Mouse (Mus musculus): ENCODE measurements around the gene Lrrc3c.

Gene Lrrc3c

DNA sequence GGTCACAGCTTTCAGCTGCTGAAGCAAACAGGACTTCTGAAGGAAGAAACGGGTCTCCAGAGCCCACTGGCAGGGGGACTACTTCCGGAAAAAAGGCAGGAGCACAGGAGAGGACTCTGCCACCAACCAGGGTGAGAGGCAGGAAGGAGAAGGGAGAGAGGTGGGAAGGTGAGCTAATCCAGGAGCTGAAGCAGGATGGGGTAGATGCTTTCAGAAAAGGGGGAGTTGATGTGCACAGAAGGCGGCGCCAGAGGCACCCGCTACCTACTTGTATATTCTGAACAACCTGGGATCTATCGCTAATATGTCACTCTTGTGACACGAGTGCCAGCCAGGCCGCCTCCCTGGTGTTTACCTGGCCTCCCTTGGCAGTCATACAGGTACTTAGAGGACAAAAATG is at the start of gene Lrrc3c:
TSS of gene Lrrc3c (plus strand) at position 301 of the 400 bp plus-strand sequence.
- DNase-seq (ENCODE audit: inconsistent ontology term) = no peak

DNA sequence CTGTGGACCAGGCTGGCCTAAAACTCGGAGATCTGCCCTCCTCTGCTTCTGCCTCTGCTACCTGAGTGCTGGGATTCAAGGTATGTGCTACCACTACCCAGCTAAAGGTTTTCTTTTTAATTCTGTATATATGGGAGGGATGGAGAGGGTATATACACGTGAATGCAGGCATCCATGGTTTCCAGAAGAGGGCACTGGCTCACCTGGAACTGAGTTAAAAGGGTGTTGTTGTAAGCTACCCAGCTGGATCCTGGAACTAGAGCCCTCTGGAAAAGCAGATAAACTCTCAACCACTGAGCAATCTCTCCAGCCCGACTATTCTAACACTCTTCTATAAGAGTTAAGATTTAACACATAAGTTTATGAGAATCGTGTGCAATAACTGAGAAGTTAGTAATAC is 48.7 kb upstream of the Lrrc3c start:
- DNase-seq (ENCODE audit: inconsistent ontology term) = no peak

DNA sequence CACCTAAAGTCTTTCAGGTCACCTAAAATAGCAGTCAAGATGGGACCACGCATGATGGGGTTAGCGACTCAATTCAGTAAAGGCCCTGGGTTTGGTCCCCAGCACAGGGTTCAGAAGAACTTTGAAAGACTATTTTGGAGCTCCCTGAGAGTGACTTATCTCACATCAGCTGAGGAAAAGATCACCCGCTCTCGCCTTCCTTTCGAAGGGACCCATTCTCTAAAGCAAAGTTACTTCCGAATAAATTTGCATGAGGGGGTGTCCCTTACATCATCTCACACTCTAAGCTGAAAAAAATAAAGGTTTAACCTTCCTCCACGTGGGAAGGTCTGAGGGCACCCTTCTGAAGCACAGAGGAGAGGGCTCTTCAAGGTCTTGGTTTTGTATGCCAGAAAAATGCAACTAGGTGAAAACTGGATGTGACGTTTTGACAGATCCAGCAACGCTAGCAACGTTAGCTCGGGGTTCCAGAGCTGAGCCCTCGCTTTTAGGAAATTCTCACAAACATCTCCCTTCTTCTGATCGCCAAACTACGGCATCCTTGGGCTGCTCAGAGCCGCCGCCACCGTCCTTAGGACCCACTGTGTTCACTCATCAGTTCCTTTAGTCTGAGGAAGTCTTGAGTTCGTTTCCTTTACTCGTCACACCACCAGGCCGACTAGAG is 47.6 kb upstream of the Lrrc3c start:
- DNase-seq (ENCODE audit: inconsistent ontology term) = no peak

DNA sequence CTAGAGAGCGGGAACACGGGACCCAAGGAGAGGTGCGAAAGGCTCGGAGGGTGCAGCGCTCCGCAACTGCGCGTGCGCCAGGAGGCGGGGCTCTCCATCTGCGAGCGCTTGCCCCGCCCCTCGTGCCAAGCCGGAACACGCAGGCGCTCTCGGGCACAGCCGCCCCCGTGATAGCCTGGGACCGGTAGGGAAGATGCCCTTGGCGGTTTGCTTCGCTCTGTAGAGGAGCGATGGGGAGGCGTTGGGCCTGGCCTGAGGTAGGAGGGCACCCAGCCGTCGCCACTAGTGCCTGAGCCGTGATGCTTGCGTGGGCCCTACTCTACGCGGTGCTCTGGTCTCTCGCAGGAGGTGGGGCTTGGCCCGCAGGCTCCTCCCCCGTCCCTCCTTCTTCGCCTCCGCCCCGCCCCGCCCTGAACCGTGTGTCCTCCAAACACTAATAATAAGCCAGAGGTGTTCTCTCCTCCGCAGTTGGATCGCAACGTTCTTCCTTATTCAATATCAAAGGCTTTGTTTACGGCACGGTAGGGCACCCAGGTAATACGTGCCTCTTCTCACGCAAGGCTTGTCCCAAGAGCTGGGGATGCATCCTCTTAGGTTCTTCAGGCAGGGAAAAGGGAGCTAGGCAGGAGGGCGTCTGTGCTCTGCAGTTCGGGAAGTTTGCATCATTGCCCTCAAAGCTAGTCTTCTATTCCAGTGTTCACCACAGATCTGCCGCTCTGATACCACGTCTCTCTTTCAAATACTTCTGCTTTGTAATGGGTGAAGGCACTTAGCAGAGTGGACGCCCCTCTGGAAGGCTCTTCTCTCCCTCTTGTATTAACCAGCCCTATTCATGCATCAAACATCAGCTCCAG is 46.9 kb upstream of the Lrrc3c start, which contains the start of gene Zpbp2:
TSS of gene Zpbp2 (plus strand) at position 123 of the 854 bp plus-strand sequence.
- peak; percentile 95 for DNase-seq (ENCODE audit: inconsistent ontology term)

DNA sequence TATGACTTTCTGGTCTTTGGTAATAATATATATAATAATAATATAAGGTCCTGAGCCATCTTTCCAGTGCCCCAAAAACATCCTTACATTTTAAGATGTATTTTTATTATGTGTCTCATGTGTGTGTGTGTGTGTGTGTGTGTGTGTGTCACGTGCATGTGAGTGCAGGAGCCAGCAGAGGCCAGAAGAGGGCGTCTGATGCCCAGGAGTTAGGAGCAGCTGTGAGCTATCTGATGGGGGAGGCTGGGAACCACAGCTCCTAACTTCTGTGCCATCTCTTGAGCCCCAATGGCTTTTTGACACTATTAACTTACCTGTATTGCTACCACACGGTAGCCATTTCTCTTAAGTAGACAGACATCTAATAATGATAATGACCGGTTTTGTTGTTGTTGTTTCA is 44.1 kb upstream of the Lrrc3c start:
- DNase-seq (ENCODE audit: inconsistent ontology term) = no peak

DNA sequence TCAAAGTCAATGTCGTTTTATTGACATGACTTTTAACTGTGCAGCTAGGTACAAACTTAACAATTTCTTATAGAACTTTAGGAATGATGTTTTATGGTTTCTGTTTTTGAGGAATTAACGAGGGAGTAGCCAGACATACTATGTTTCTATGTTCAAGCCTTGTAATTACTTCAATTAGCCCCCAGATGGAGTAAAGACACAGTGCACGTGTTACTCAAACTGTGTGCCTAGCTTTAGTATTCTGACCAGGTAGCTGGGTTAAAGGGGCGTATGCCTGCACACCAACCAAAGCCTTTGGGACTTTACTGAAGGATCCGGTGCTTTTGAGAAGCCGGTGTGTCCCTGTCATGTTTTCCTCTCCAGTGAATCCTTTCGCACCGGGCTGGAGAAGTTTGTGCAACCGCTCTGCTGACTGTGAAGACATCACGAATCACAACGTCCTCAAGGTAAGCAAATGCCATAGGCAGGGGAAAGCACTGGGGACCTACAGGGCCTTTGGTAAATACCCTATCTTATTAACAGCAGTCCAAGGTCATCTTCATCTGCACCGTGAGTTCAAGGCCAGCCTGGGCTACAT is 42.9 kb upstream of the Lrrc3c start:
- no peak for DNase-seq (ENCODE audit: inconsistent ontology term)

DNA sequence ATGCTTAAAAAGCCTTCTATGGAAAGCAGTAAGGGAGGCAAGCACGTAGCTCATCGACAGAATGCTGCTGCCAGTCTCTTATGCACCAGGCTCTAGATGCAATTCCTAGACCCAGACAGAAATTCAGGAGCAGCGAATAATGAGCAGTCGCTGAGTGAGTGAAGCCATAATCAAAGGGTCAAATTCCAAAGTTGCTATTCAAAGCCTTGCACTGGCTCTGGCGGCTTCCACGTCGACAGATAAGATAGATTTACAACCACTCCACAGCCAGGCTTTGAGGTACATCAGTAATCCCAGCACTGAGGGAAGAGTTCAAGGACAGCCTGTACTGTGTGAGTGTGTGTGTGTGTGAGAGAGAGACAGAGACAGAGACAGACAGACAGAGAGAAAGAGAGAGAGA is 37.1 kb upstream of the Lrrc3c start:
- no peak for DNase-seq (ENCODE audit: inconsistent ontology term)

DNA sequence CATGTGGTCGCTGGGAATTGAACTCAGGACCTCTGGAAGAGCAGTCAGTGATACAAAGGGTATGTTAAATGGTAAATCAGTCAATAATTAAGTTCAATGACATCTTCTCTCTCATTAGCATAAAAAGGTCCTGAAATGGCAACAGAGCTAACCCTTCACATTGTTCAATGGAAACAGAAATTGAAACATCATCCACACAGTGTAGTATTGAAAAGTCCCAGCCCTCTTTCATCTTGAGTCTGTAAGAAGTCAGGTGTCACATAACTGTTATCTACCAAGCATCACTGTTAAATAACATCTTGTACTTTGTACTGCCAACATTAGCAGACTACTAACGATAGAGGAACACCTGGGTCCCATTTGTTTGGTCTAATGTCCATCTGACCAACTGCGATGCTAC is 35.1 kb upstream of the Lrrc3c start:
- no peak for DNase-seq (ENCODE audit: inconsistent ontology term)

DNA sequence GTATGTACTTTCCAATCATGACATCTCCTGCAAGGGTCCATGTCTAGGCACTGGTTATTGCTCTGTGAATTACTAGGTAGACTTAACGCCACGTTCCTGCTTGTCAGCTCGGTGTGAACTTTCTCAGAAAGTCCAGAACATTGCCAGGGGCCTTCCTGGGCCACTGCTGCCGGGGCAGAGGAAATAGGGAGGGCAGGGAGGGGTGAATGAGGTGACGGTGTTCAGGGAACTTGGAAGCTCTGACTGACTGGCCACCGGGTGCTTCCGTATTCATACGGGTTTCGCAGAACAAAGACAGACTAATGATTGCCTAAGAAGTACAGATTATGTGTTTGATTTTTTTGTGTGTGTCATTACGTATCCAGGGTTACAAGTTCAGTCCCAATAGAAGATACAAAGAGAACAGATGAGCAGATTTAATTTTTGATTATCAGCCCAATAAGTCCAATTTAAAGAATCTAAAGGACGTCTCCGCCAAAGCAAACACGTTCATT is 34.1 kb upstream of the Lrrc3c start:
- no peak for DNase-seq (ENCODE audit: inconsistent ontology term)

DNA sequence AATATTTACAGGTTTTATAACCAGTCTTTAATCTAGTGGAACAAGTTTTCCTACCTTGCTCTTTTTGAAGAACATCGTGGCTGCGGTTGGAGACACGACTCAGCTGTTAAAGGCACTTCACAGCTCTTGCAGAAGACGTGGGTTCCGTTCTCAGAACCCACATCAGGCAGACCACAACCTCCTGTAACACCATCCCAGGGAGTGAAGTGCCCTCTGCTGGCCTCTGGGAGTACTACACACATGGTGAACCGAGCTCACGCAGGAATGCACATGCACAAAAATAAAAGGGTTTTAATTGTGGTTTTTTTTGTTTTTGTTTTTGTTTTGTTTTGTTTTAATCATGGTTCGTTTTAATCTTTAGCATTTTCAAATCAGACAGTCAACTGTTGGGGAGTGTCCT is 29.8 kb upstream of the Lrrc3c start:
- DNase-seq (ENCODE audit: inconsistent ontology term) = no peak

DNA sequence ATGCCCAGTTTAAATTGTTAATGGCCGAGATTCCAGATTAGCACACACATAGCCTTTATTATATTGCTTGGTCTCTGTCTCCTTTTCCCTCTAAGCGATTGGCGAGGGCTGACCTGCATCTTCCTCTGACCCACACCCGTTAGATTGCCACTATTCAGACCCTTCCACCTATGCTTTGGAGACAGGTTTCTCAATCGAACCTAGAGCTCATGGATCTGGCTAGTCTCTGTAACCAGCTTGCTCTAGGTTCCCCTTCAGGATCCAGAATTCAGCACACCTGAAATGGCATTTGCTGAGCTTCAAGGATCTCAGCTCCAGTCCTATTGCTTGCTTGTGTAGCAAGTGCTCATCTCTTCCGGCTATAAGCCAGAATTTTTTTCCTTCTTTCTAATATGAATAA is 28.6 kb upstream of the Lrrc3c start:
- DNase-seq (ENCODE audit: inconsistent ontology term) = no peak

DNA sequence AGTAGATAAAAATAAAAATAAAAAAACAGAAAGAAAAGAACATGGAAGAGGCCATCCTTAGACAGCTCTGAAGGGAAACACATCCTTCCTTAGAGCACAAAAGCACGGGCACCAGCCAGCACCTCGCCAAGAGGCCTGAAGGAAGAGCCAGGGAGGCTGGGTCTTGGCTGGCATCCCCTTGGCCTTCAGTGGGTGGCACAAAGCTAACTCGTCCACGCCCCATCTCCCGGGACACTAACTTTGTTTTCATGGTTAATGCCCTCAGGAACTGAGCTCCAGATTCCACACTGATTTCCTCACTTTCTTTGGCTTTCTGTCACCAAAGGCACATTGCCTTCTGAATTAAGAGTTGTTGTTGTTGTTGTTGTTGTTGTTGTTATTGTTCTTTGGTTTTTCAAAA is 20.3 kb upstream of the Lrrc3c start:
- peak; percentile 26 for DNase-seq (ENCODE audit: inconsistent ontology term)

DNA sequence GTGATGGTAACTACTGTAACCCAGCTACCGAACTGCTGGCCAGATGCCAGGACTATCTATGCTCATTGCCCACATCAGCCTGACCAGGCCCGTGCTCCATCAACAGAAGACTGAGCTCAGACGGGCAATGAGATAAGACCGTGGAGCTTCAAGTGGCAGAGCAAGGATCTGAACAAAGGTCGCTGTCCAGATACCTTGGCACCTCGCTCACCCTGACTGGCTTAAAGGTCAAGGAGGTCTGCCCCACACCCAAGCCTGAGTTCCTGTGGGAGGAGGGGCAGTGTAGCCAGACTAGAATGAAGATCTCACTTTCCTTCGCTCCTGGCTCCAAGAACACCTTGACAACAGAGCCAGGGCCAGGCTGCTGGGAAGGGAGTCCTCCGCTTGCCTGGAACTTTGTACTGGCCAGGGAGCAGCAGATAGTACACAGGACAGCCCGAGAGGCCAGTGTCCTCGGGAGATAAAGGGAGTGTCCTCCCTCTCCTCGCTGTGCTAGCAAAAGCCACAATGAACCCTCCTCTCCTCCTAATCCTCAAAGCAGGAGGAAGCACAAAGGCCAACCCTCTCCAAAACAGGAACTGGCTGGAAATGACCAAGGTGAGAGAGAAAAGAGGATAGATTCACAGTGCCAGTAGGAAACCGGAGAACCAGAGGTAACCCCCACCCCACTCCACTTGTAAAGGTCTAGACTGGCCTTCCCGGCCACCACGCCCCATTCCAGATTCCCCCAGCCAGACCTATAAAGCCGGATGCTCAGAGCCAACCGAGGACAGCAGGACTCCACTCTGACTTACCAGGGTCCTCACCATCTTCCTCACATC is 17.6 kb upstream of the Lrrc3c start:
- DNase-seq (ENCODE audit: inconsistent ontology term) = no peak

DNA sequence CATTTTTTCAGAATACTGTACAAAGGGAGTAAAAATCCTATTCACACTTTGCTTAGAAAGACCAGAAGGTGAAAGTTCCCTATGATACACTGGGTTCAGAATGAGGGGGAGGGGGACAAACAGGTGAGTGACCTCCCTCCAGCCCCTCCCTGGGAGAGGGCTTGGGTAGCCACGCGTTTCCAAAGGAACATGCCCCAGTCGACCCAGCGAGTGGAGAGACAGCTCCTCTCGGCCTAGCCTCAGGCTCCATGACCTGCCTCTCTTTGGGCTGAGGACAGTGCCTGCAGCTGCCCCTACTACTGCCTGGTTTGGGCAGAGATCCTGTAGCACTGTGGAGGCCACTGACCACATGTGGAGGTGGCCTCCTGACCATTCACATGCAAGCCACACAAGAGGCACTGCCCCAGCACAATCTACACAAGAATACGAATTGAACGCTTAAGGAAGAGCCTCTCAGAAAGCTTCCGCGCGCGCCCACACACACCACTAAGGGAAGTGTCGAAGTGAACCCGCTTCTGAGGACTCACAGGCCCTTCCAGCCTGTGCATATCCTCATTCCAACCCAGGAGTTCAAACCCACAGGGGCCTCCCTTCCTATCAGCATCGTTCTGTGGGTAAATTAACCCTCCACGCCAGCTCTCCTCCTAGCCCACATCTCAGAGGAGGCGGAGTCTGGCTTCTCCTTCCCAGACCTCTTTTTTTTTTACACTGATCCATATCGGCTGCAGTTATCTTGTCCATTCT is 16.6 kb upstream of the Lrrc3c start:
- DNase-seq (ENCODE audit: inconsistent ontology term) = no peak

DNA sequence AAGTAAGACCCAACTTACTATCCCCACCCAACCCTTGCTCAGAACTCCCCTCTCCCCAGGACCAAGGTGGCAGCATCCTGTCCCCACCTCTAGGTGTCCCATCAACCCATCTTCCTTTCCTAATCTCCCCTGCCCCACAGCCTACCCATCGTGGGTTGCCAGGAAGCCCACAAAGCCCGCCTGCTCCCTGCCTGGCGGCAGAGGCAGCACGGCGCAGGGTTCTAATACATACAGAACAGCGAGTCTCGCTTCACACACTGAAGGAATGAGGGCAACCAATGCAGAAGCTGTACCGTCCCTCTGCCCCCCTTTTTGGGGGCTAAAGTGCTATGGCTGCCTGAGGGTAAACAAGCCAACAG is 16.1 kb upstream of the Lrrc3c start:
- DNase-seq (ENCODE audit: inconsistent ontology term) = no peak

DNA sequence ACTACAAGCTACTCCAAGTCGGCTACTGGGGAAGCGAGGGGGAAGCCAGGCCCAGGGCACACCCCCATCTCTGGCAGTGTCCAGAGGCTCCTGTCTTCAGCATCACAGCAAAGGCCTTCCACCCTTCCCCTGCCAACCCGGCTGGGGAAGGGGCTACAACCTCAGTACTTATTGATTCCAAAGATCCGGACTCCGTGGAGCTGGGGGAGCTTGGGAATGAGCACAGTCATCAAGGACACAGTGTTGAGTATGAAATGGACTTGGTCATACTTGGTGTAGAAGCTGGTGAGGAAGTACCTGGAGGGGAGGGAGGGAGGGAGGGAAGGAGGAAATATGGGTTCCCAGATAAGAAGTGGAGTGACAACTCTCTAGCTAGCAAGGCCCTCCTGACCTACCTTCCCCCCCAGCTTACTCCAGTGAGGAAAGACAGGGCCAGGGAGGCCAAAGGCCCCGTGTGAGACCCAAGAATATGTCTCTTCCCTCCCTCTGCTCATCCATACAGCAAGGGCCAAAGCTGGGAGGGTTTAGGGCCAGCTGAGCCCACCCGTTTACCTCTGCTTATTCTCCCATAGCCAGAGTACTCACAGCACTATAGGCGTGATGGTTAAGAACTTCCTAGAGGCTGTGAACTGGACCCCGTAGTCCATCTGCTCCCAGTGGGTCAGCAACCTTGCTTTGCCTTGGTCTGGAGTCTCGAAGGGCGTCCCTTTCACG is 15.4 kb upstream of the Lrrc3c start:
- no peak for DNase-seq (ENCODE audit: inconsistent ontology term)

DNA sequence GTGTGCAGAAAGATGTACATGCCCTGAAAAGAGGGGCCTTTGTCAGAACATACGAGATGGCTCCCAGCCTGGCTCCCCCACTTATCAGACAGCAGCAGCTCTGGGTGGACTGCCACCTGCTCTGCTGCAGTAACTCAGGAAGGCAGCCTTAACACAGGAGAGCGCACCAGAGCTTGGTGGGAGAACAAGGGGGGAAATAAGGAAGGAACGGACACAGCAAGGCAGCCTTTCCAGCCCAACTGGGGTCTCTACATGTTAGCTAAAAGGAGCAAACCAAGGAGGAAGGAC is 14.9 kb upstream of the Lrrc3c start:
- no peak for DNase-seq (ENCODE audit: inconsistent ontology term)

DNA sequence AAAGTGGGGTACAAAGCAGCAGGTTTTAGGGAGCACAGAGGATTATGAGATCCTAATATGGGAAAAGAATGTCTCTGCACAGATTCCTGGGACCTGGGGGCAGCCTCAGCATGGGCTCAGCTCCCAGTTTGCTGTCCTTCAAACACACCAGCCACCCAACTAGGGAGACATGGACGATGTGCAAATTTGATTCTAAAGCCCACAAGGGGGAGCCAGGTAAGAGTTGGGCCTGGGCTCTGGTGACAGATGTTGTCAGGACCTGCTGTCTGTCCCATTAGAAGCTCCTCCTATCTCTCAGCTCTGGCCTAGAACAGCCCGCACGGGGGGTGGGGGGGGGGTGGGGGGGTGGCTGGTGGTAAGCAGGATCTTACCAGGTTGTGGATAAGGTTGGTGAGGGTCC is 14.5 kb upstream of the Lrrc3c start:
- DNase-seq (ENCODE audit: inconsistent ontology term) = no peak

DNA sequence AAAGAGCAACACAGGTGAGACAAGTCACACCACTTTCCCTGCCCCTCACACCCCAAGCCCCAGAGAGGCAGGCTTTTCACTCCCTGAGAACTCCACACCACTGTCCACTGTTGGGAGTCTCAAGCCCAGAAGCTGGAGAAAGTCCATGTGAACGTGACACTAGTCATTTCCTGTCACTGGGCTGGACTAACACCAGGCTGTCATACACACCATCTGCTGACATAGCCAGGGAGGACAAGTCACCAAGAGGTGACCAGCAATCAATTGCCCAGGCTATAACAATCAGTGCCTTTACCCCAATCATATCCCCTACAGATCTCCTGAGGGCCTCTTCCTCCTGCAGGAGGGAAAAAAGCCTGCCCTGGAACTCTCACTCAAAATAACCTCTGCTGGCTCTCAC is 13.9 kb upstream of the Lrrc3c start:
- DNase-seq (ENCODE audit: inconsistent ontology term) = no peak

DNA sequence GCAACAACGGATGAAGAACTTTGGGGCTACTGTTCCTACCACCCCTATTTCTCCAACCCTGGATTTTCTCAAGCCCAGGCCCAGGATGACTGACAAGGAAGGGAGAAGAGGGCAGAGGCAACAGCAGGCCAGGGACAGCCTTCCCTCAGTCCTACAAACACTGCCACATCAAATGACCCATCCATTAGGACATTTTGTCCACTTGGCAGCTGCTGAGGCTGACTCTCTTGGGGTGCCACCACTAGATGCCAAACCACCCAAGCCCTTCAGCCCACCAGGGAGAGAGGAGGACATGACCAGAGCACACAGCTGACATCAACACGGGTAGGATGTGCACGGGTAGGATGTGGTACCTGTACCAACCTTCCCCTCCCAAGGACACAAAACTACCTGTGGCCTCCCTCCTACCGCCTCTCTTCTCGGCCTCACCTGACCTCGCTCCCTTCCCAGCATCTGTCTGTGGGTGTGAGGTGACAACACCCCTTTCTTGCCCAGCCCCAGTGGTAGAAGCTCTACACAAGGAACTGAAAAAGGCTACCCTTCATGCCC is 13.4 kb upstream of the Lrrc3c start:
- no peak for DNase-seq (ENCODE audit: inconsistent ontology term)

Measured in Muller cell, postnatal 12 days (primary cell).